Mouse (Mus musculus) myocyte (in vitro differentiated cells): Measurements from ENCODE around the gene Pcsk2.

Source experiments
- CEBPB ChIP-seq: IDR thresholded peaks from 2 replicates; pipeline ENCODE4 v1.6.1; 2011; ENCODE audit warnings: mild to moderate bottlenecking, moderate library complexity; ENCODE audit not compliant: poor library complexity, insufficient read depth, severe bottlenecking
- E2F4 ChIP-seq: IDR thresholded peaks from one replicate; pipeline ENCODE4 v1.6.1; 2011; ENCODE audit warnings: mild to moderate bottlenecking, control low read depth, moderate library complexity; ENCODE audit not compliant: insufficient read depth
- POLR2A ChIP-seq: IDR thresholded peaks from one replicate; pipeline ENCODE4 v1.6.1; 2011; ENCODE audit warnings: low read depth, mild to moderate bottlenecking, control low read depth, moderate library complexity; ENCODE audit not compliant: insufficient read length
- POLR2AphosphoS2 ChIP-seq: IDR thresholded peaks from one replicate; pipeline ENCODE4 v1.6.1; 2011; ENCODE audit warnings: low read depth, control low read depth; ENCODE audit not compliant: insufficient read length

- TF ChIP-seq POLR2A: no peak
- TF ChIP-seq E2F4: no peak
- TF ChIP-seq CEBPB: no peak
- TF ChIP-seq POLR2AphosphoS2: no peak
Observed at GRCm38 (mm10) chr2:143844779-143845178, 298.8 kb downstream of the Pcsk2 start.
